Mouse (Mus musculus) mouse embryonic stem cell (cell line): ENCODE results near the gene Gatad2b.

Source experiments
- in situ Hi-C, 2 experiments: fragments of 300-500 bp; cut with MboI; formaldehyde crosslinking; loops; 1 replicate in 1 of 2; 3 replicates in 1 of 2; pipeline ENCODE4 v1.14.3; 2019 to 2020; ENCODE audit warnings: low sequenced_read_pairs in 2 of 2, low pct_unique_long_range_greater_than_20kb in 1 of 2, mixed read lengths in 1 of 2; ENCODE audit not compliant: unreplicated experiment in 1 of 2

The Gatad2b gene

DNA sequence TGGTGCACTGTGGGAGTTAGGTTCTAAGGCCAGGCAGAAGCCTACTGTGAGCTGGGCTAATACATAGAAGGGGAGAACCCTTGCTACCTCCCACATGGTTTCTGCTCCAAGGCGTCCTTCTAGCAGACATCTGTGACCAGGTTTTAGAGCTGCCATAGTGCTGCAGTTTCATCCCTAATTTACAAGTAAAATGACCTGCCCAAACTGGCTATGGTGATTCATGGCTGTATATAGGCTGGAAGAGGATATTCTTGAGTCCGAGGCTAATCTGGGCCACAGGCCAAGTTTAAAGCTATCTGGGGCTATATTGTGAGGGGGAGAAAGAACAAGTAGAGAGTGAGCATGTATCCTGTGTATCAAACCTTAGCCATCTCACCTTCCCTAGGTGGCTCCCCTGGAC is 76.1 kb downstream of the Gatad2b start:
- in situ Hi-C loops: no loop called here

DNA sequence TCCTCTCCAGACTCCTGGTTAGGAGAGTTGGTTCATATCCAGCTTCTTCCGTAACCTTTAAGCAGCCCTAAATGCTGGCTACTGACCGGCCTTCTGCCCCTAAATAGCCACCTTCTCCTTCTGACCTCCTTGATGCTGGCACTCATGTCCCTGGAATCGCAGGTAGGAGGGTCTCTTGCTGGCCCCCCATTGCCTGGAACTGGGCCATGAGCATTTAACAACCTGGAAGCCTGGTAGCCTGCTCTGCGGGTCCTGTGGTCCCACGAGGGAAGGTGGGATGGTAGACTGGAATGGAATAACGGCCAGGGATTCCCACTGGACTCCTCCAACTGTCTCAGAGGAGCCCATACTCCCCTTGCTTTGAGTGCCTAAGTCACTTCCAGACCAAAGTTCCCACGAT is 78.9 kb downstream of the Gatad2b start:
- in situ Hi-C loops: loop anchor here in 1 of 2 experiments (10.0 kb wide), 1 partner anchor 147 kb away; no protein-coding TSS in a partner anchor

DNA sequence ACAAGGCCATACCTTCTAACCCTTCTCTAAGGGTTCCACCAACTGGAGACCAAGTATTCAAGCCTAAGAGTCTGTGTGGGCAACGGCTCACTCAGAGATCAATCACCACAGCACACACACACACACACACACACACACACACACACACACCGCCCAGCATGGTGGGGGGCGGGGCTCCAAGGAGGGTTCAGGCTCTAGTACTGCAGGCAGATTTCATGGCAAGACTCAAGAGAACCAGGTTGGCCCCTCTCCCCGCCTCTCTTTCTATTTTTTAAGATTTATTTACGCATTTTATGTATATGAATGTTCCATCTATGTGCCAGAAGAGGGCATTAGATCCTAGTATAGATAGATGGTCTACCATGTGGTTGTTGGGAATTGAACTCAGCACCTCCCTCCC is 79.8 kb downstream of the Gatad2b start:
- in situ Hi-C loops: loop anchor here in 1 of 2 experiments (10.0 kb wide), 1 partner anchor 148 kb away; no protein-coding TSS in a partner anchor

DNA sequence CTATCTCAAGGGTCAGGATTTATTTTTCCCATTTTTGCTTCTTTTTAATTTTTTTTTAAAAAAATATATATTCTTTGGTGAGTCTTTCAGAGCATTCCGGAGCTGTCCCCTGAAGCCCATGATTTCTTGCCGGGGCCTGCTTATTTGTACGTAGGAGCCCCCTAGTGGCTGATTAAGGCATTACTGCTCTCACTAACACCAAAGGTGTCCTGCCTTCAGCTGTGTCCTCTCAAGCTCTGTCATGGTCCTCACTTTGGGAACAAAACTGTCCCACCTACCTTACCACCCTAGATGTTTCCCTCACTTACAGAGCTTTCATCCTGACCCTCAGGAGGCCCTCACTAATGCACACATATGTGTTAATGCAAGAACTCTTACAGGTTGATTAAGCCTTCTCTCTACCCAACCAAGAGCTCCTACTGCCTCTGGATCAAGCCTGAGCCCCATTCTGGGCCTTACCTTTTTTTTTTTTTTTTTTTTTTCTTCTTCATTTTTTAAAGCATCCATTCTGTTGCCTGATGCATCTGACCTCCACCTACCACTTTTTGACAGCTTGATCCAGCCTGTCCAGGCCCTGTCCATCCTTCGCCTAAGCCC is 80.6 kb downstream of the Gatad2b start:
- in situ Hi-C loops: loop anchor here in 1 of 2 experiments (10.0 kb wide), 1 partner anchor 149 kb away; no protein-coding TSS in a partner anchor

DNA sequence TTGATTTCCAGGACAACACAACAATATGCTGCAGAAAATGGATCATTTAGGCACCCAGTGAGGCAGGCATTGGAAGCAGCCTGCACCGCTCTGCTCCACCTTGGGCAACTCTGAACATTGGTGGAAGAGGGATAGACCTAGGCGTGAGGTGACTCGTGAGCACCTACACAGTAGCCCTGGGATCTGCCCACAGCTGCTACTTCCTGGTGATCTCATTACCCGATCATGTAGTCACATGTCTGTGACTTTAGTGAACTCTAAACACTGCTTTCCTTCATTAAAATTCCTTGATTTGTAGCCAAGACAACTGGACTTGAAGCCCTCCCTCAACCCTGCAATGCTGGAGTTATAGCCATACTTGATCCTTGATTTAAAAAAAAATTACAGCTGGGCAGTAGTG is 81.4 kb downstream of the Gatad2b start:
- in situ Hi-C loops: loop anchor here in 1 of 2 experiments (10.0 kb wide), 1 partner anchor 150 kb away; no protein-coding TSS in a partner anchor

DNA sequence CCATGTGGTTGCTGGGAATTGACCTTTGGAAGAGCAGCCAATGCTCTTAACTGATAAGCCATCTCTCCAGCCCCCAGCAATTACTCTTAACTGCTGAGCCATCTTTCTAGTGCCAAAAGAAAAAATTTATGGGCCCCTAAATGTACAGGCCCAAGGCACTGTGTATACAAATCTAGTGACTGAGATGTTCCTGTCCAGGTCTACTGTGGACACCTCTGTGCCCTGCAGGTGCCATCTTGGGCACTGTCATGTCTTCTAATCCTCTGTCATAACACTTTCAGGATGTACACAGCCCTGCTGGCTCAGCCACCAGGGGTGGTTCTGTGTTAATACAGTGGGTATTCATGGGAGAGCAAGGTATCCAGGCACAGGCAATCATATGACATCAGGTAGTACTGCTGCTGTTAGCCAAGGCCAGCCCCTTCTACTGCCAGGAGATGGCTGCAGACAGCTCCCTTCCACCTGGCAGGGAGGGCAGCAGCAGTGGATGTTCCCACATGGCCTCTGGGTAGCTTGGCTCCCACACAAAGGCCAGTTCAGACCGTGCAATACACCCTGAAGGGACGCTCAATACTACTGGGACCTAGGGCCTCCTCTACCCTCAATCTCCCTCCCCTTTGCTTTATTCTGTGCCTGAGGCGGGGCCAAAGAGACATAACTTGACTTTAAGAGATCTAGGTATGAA is 82.7 kb downstream of the Gatad2b start:
- in situ Hi-C loops: loop anchor here in 1 of 2 experiments (10.0 kb wide), 1 partner anchor 151 kb away; no protein-coding TSS in a partner anchor

DNA sequence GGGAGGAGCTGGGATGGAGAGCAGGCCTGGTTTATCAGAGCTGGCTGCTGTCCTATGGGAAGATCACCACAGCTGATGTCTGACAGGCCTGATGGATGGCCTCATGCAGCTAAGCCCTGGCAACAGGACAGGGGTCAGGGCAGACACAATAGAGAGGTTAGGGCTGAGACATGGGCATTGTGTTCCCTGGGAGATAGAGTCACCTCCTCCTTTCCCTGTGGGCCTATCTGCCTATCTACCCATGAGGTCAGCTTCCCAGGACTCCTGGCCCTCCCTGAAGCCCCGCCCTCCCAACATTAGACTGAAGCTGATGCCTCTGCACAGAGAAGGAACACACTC is 83.2 kb downstream of the Gatad2b start:
- in situ Hi-C loops: loop anchor here in 1 of 2 experiments (10.0 kb wide), 1 partner anchor 151 kb away; no protein-coding TSS in a partner anchor

DNA sequence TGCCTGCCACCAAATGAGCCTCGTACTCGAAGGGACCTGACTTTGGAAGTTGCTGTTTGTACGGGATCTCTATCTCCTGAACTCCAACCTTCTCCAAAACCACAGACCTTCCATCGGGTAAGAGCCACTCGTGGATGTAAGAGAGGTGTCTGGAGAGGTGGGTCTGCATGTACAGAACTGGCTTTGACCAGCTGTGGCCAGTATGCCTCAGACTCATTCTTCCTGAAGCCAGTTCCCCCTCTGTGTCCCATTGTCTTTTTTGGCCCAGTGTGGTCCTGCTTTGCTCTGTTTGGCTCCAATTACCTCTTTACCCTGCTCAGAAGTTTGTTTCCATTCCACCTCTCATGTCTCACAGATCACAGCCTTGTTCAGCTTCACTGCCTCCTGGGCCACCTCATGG is 85.5 kb downstream of the Gatad2b start:
- in situ Hi-C loops: loop anchor here in 1 of 2 experiments (10.0 kb wide), 1 partner anchor 154 kb away; no protein-coding TSS in a partner anchor

DNA sequence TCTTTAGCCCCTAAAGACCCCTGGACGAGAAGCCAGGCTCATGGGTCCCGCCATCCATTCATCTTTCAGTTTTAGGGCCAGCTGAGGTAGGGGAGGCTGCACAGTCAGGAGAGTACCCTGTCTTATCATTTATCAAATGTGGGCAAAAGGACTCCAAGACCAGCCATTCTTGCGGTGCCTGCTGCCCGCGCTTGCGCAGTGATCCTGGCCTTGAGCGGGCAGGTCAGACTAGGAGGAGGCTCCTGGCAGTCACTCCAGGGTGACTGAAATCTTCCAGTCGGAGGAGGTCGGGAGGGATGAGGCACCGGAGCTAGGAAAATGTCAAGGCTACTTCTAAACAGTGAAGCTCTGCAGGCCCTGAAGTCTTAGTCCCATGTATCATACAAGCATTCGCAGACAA is 88.7 kb downstream of the Gatad2b start:
- in situ Hi-C loops: no loop called here

DNA sequence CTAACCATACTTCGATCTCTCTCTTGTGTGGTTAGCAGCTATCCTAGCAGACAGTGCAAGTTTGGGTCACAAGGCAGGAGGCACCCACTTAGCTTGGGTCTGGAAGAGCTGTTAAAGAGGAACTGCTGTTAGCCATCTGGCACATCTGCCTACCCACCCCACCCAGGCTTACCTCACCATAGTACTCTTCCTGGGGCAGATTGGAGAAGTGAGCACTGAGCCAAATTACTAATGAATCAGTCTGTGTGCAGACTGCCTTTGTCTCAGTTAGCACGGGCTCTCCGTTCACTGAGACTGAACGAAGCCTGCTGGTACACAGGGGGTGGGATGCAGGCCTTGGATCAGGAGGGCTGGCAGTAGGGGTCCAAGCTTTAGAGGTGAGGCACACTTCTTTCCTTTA is 90.7 kb downstream of the Gatad2b start:
- in situ Hi-C loops: no loop called here

DNA sequence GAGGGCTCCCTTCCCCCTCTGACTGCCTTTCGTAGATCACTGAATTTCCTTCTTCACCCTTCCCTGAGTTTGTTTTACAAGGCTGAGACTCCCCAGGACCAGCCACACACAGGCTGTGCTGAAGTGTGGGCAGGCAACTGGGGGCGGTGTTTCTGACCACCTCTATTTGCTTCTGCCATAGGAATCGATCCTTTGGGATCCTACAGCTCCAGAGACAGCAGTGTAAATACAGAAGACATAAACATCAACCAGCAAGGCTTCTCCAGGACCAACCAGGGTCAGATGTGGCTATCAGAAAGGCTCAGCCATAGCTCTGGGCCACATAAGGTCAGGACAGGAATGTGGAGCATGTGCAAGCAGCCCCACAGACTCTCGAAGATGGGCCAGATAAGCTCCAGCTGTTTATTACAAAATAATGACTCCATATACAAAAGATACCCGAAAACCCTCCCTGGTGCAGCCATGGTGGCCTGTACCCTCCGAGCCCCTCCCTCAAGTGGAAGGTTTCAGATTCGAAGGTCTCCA is 91.9 kb downstream of the Gatad2b start:
- in situ Hi-C loops: no loop called here

DNA sequence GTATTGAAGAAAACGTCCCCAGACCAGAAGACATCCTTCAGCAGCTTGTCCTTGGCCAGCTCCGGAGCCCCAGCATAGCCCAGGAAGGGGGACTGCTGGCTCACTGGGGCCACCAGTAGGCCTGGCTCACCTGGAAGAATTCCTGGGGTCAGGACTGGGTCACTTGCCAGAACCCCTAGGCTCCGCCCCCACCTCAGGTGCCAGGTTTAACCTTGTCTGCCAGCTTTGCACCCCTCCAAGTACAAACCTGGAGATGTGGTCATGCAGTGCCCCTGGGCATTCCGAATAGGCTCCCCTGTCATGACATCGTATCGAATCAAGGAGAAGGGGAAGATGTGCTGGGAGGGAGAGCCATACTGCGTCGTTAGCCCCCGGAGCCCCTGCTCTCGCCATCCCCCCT is 93.8 kb downstream of the Gatad2b start:
- in situ Hi-C loops: no loop called here

DNA sequence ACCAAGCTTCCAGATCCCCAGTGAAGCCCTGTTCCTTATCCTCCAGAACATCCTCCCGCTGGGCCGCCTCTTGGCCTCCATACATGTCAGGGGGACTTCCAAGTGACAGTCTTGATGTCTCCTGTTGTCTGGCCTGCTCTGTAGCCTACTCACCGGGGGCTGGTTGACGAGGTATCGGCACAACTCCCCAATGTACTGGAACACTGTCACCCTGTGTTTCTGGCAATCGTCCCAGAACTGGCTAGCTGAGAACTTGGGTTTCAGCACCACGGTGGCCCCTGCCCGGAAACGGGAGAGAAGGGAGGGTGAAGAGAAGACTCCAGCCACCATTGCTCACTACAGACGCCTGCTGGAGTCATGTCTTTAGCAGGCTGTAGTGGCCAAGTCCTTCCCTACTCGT is 94.5 kb downstream of the Gatad2b start:
- in situ Hi-C loops: no loop called here

DNA sequence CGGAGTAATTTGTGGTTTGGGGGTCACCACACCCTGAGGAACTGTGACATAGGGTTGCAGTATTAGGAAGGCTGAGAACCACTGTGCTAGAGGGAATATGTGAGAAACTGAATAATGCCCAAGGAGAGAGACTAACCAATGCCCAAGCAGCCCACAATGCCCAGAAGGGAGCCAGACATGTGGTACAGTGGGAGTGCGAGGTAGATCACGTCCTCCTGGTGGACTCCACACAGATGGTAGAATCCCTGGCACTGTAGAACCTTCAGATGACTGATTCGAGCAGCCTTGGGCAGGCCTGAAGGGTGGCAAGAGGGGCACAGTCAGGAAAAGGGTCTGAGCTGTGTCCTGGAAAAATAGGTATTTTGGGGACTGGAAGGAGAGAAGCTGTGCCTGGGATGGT is 95.2 kb downstream of the Gatad2b start:
- in situ Hi-C loops: no loop called here

DNA sequence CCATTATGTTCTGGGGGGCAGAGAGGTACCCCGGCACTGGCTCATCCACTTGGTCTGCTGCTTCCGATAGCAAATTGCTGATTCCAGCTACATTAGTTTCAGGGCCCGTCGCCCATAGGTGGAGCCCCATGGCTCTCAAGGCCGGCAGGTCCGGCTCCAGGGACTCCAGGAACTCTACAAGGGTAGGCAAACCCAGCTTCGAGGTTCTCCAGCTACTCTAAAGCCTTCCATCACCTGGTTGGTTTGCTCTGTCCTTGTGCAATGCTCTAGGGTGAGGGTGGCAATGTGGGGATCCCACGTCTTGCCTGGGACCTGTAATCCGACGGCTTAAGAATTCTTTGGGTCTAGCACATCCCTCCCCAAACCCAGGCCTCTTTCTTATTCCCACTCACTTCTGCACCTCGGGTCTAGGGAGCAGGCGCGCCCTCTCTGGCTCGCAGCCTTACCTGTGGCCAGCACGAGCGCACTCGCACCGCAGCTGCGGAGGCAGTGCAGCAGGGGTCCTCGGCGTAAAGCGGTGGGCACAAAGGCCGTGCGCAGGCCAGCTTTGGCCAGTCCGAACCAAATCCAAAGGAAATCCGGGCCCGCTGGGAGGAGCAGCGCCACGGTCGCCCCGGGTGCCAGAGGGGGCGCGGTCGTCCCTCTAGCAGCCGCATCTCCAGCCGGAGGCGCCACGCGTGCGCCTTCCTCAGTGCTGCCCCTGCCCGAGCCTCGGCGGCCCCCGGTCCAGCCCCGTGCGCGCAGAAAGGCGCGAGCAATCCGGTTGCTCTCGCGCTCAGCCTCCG is 95.9 kb downstream of the Gatad2b start:
- in situ Hi-C loops: no loop called here

DNA sequence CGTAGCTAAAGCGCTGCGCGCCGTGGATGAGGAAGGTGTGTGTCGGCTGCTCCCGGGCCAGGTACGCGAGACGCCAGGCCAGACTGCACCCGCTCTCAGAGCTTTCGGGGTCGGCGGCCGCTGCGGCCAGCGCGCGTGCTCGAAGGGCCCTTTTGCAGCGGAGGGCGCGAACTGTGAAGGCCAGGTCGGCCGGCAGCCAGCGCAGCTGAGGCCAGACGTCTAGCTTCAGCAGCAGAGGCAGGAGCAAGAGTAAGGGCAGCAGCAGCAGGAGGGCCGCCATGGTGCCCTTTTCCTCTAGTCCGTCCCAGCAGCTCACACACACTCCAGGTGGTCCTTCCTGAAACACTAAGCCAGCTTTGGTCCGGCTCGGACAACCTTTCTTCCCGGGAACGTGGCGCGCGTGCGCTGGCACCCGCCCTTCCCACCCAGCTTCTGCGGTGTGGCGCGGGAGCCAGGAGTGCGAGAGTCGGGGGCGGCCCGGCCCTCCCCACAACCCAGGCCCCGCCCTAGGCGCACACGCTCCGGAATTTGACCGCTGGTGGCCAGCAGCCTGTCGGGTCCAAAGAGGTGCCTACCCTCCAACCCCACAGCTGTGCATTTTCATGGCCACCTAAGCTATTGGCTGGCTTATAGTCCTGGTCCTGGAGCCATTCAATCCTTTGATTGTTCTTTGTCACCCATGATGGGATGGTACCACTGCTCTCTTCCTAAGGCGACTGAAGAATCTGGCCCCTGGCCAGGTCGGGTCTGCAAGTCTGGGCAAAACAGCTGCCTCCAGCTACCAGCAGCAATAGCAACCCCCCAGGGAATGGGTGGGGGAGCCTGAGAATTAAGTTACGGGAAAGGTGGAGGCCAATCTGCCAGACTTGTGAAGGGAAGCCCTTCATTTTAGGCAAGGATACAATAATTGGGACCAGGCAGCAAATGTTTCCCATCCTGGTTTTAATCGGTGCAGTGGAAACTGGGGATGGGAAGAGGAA is 96.8 kb downstream of the Gatad2b start, which contains the start of gene Slc27a3:
Gene Slc27a3 (minus strand): TSS at position 428 of the 980 bp plus-strand sequence.
- in situ Hi-C loops: no loop called here

DNA sequence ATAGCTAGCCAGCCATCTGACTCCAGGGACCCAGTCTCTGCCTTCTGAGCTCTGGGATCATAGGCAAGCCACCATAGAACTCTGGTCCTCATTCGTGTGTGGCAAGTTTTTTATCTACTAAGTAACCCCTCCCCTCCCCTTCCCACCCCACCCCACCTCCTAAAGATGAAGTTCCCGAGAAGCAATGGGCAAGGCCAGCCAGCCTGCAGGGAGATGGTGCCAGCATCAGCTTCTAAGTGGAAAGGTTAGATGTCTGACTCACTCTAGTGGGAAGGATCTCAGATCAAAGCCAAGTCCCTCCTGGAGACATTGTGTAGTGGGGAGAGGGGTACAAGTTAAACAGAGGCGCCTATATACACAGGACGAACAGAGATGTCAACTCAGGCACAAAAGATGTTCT is 98.0 kb downstream of the Gatad2b start:
- in situ Hi-C loops: no loop called here

DNA sequence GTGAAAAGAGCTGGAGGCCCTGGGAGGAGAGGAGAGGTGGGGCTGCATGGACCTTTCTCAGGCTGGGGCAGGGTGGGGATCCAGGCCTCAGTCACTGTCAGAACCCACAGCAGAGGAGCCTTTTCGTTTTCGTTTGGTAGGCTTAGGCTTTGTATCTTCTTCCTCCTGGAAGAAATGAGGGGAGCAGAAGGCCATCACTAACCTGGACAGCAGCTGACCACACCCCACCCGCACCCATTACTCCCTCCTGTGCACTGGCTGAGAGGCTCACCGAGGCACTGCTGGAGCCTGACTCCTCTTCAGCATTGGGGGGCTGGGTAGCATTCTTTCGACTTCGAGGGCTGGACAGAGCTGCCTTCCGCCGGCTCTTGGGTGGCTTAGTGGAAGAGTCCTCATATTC is 99.0 kb downstream of the Gatad2b start:
- in situ Hi-C loops: no loop called here
